Mouse (Mus musculus): ENCODE results near the gene Zwilch.
"Not testable (repeated sequence)": the region's sequence is repeated elsewhere in the genome, so short reads cannot be mapped to it uniquely, and the experiment has no call there.

Gene Zwilch

DNA sequence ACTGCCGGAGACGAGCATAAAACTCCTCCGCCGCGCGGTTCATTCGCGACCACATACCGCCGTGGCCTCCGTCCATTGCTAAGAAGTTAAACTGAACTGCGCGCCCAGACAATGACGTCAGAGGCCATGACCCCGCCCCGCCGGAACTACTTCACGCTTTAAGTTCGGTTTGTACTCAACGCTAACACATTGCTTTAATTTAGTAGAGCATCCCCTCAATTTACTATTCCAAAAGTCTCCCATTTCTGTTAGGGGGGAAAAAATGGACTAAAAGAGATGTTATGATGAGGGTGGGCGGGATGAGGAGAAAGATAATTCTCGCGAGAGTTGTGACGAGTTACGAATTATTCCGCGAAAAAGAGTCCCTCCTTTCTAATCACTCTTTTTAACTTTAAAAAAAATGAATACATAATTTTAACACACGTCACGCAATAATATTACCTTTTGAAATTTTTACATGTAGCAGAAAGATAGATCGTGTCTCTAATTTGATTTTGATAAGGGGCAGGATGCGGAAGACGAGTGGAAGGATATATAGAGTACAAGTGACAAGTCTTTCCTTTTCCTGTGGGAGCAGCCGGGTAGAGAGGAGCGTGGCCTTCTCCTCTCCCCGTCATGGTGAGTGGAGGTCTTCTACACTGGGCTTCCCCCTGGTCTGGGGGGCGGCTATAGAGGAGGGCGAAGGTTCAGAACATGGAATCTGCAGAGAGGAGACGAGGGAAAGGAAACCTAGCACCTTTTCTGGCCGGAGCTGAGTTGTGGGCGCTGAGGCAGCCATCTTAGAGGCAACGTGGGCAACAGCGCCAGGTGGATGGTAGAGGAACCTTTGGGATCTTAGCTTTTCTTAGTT is at the start of gene Zwilch, which contains the start of gene Rpl4:
TSS of gene Zwilch (minus strand) at position 289 of the 850 bp plus-strand sequence.
TSS of gene Rpl4 (plus strand) at position 560 of the 850 bp plus-strand sequence.
- DNase-seq (ENCODE audit: low read depth, low spot score) = peak; percentile 91

DNA sequence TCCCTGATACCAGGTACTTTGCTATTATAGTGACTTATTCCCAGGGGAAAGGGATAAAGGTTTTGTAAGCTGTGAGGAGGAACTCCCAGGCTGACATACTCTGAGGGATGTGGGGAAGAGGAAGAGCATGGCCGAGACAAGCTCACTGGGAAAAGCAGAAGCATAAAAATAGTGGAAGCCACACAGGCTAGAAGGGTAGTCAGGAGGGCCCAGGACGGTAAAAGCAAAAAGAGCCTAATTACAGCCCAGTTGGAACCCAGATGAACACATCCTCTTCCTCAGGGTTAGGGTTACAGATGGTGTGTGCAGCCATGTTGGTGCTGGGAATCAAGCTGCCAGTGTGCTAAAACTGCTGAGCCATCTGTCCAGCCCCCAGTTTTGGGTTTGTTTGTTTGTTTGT is 49.2 kb upstream of the Zwilch start:
- no peak for DNase-seq (ENCODE audit: low read depth, low spot score)

GRCm38 (mm10) chr9:64221480-64221879 is 48.6 kb upstream of the Zwilch start:
- no peak for DNase-seq (ENCODE audit: low read depth, low spot score)

GRCm38 (mm10) chr9:64220603-64221002 is 47.7 kb upstream of the Zwilch start:
- no peak for DNase-seq (ENCODE audit: low read depth, low spot score)

DNA sequence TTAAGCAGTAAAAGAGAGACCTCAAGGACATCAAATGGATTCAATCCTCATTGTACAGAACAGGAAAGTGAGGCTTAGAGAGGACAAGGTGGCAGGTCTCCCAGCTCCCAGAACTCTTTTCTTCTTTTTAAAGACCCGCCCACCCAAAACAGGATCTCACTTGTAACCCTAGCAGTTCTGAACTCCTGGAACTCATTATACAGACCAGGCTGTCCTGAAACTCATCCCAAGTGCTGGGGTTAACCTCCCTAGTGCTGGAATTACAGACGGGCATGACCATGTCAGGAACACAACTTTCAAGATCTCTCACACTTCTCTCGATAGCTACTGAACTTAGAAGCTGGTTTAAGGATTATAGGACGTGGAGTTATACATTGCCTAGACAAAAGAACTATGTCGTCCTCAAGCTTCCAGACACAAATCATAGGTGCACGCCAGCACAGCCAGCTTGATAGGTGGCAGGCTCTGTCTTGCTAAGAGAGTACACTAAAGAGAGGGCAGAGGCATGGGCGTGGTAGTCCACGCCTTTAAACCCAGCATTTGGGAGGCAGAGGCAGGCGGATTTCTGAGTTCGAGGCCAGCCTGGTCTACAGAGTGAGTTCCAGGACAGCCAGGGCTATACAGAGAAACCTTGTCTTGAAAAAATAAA is 47.0 kb upstream of the Zwilch start:
- DNase-seq (ENCODE audit: low read depth, low spot score) = no peak

DNA sequence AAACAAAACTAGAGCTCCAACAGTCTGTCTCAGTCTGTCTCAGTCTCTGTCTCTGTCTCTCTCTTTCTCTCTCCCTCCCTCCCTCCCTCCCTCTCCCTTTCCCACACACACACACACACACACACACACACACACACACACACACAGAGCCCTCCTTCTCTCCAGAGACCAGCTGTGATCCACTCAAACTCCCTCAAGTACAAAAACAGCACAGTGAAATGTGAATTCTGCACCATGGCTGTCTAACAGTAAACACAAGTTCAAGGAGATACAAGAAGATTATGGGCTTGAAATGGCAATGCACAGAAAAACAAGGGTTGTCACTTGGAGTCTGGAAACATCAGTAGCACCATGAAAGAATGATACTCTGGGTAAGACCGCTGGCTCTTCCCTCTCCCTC is 46.4 kb upstream of the Zwilch start:
- DNase-seq (ENCODE audit: low read depth, low spot score) = no peak

DNA sequence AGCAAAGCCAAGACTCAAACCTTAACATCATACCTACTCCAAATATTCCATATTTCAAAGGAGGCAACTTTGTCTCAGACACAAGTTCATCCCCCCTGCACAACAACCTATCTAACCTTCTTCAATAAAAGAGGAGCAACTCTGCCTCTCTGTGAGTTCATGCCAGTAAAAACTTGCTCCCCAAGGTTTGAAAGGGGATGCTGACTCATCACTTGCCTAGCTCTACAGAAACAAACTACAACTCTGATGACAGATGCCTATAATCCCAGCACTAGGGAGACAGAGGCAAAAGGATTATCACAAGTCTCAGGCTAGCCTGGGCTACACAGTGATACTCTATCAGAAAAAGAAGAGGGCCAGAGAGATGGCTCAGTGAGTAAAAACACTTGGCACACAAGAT is 45.0 kb upstream of the Zwilch start:
- DNase-seq (ENCODE audit: low read depth, low spot score) = no peak

DNA sequence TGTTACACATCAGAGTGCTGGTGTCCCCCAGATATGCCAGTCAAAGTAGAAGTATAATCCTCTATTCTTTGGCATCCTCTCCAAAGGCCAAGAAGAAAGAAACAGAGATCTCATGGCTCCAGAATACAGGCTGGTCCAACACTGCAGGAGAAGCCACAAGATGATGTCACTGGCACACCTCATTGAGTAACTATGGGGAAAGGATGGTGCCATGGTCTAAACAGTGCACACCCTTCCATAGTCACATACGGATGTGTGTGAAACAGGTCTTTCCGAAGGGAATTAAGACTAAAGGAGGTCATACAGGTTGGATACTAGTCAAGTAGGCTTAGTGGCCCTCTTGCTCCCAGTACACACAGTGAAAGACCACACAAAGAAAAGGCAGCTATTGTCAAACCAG is 43.7 kb upstream of the Zwilch start:
- DNase-seq (ENCODE audit: low read depth, low spot score) = no peak

GRCm38 (mm10) chr9:64216090-64216489 is 43.2 kb upstream of the Zwilch start:
- DNase-seq (ENCODE audit: low read depth, low spot score) = no peak

DNA sequence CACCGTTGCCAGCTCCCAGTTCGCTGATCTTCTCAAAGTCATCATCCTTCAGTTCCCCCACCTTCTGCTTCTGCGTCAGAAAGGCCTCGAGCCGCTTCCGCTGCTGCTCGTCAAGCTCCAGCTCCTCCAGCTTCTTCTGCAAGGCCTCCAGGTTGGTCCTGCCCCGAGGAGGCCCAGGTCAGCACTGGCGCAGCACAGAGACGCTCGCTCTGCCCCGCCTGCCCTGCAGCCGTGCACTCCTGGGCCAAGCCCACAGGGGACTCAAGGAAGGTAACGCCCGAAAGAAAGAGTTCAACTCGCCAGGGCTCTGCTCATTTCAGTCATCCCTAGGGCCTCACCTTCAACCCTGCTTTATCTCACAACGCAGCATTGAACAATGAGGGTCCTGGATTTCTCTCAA is 41.5 kb upstream of the Zwilch start:
- no peak for DNase-seq (ENCODE audit: low read depth, low spot score)

- no peak for DNase-seq (ENCODE audit: low read depth, low spot score)
These were observed 34.7 kb upstream of the Zwilch start for GRCm38 (mm10) chr9:64207509-64208084.

GRCm38 (mm10) chr9:64202866-64203265 is 30.0 kb upstream of the Zwilch start:
- no peak for DNase-seq (ENCODE audit: low read depth, low spot score)

- DNase-seq (ENCODE audit: low read depth, low spot score) = no peak
These were observed 29.4 kb upstream of the Zwilch start for GRCm38 (mm10) chr9:64202331-64202730.

- no peak for DNase-seq (ENCODE audit: low read depth, low spot score)
These were observed 27.0 kb upstream of the Zwilch start for GRCm38 (mm10) chr9:64199897-64200296.

DNA sequence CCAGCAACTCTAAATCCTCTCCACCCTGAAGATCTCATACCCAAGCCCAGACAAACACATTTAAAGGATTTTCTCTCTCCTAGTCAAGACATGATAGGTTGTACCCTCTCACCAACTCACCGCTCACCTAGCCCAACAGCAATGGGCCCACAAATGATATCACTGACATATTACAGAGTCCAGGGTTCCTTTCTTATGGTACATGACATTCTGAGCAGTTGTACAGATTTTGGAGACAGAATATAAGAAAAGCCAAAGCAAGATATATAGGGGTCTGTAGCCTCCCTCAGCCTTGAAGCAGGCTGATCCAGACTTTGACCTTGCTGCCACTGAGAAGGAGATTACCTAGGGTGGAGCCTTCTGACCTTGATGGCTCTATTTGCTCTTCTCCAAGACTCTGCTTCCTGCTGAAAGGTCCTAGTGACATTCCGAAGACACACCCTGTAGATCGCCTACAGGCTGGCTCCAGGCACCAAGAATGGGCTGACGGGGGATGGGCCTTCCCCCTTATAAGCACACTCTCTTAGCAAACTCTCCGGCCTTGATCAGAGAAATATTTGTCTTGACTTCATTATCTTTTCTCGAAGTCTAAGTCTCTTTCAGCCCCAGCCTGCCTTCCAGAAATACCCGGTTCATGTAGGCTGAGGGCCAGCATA is 26.0 kb upstream of the Zwilch start:
- DNase-seq (ENCODE audit: low read depth, low spot score) = not testable (repeated sequence)

DNA sequence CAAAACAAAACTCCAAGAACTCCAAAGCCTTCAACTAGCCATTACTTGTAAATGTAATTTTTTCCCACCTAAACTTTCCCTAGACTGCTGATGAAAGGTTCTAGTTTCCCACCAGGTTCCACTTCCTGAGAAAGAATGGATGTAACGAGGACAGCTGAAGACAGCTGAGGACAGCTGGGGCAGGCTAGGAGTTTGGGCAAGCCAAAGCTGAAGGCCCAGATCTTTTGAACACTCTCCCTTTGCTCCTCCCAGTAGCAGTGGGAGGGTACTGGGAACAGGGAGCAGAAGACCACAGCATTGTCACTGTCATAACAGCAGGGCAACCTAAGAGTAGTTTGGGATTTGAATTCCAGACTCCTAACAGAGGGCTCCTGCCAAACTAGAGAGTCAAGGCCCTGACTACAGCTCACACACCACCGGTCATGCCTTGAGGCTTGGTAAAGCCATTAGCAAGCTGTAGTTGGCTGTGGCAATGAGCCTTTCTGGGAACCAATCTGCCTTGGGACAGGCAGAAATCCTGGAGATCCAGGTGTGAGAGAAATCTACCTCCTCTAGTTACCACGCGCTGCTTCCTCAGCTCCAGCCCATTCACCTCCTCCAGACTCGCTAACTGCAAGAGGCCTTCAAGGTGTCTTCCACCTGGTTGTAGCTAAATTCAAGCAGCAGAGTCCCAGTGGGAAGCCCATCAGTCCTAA is 25.3 kb upstream of the Zwilch start:
- no peak for DNase-seq (ENCODE audit: low read depth, low spot score)

- DNase-seq (ENCODE audit: low read depth, low spot score) = no peak
These were observed 24.6 kb upstream of the Zwilch start for GRCm38 (mm10) chr9:64197524-64197923.

DNA sequence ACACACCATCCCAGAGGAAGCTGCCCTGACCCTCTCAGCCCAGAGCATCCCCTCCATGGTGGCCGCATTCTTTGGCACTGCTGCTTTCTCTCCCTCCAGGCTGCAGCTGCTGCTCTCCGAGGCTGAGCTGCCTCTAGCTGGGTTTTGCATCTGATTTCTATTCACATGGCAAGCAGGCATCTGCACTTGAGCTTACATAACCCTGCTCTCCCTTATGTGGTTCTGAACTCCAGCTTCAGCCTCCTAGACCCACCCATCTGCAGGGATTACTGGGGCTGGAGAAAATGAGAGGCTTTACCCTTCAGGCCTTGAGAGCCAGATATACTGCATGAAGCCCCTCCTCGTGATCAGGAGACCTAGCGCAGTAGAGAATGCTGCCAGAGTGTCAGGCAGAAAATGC is 22.6 kb upstream of the Zwilch start:
- no peak for DNase-seq (ENCODE audit: low read depth, low spot score)

DNA sequence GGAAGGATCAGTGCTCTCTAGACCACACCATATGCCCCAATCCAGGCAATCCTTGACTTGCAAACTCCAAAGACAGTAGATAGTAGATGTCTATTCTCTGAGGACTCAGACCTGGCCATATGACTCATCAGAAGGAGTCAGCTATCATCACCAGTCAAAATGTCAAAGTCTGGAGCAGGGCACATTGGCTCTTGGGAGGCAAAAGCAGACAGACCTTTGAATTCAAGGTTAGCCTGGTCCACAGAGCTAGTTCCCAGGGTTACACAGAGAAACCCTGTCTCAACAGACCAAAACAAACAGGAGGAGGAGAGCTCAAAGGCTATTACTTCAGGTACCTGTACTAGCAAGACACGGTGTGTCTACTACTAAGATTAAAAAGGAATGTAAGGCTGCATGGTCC is 21.0 kb upstream of the Zwilch start:
- DNase-seq (ENCODE audit: low read depth, low spot score) = no peak

GRCm38 (mm10) chr9:64184166-64184840 is 11.4 kb upstream of the Zwilch start:
- no peak for DNase-seq (ENCODE audit: low read depth, low spot score)

DNA sequence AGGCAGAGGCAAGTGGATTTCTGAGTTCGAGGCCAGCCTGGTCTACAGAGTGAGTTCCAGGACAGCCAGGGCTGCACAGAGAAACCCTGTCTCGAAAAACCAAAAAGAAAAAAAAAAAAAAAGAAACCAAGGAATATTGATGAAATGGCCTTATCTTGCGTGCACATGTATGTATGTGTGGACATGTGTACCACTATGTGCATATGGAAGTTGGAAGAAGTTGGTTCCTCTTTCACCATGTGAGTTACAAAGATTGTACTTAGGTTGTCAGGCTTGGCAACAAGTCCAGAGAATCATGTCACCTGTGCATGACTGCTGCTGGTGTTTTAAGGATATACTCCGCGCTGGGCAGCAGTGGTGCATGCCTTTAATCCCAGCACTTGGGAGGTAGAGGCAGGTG is 10.4 kb upstream of the Zwilch start:
- not testable (repeated sequence) for DNase-seq (ENCODE audit: low read depth, low spot score)

Data from CD4-positive, CD25-positive, alpha-beta regulatory T cell, adult 2 months (primary cell).